In the genomic region with DNA sequence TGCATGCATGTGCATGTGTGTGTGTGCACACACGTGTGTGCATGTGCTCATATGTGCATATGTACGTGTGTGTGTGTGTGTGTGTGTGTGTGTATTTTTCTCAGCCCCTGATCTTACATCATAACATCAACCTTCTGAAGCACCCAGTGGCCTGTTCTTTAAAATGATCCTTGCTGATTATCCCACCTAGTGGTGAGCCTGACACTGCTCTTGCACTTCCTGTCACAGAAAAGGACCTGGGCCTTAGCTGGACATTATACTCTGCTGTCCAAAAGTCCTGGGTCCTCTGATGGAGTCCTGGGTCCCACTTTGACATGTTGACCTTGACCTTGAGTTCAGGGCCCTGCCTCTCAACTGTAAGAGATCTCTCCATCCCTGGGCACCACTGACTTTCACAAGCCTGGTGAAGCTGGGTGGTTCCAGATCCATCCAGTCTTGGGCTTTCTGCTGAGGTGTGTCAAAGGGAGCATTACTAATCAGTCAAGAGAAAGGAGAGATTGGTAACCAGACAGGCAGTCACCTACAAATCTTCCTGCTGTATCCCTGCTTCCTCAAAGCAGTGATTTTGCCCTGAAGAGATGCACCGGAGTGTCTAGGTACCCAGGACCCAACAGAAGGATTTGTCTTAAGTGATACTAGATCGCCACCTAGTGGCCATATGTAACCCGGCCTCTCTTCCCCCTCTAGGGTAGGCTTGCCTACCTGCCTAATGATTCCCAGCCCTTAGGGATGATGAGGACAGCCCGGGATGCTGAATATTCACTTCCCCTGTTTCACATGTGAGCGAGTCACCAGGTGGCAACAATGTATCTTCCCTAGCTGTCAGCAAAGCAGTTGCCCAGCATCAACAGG, we compare ENCODE assay signal across 9 mouse cellular contexts. TPM values are rescaled to one million over a fixed set of nuclear protein-coding genes. Genes with fewer than 3 reads are reported as not detected.
A peak's percentile ranks its signal among the peaks of the same experiment; 100 is the strongest.
DNase-seq lines count a peak whose midpoint lies in the region; ATAC-seq and TF ChIP-seq lines count a peak whose summit lies in the region.
"Had no signal": no experiment of that assay in that cellular context is flagged by ENCODE, and none has a peak within 500 bp of the region (broad histone marks: within the 10 kb centered on the region; RNA-seq: fewer than 3 reads in every experiment).

No protein-coding gene starts in this region.

- no peaks in the 10 kb centered on the region for H3K4me1 ChIP-seq in liver, postnatal 0 days (ENCODE audit: insufficient read depth)

- H3K9ac ChIP-seq in liver, postnatal 0 days (replicated peaks): no peak overlapping the region

- no peaks in the 10 kb centered on the region for H3K9me3 ChIP-seq in liver, postnatal 0 days (ENCODE audit: low read length)

- WGBS in liver, postnatal 0 days (ENCODE audit: insufficient replicate concordance): 30% methylated on average over 7 of the region's 7 CpGs

- peak; percentile 84 for TF ChIP-seq CTCF in liver, postnatal 0 days (IDR thresholded peaks at IDR 0.05; ENCODE audit: low read depth)

- 0 out of 2 replicates have a peak, but pooled peaks have one; percentile 29 for ATAC-seq in liver, postnatal 0 days
- no peak for ATAC-seq in activated CD4-positive, CD25-positive, alpha-beta regulatory T cell, adult 4 months

- H3K27me3 ChIP-seq in liver, postnatal 0 days (ENCODE audit: insufficient read depth, low read length): no peaks in the 10 kb centered on the region

- no peak for TF ChIP-seq EP300 in liver, postnatal 0 days (IDR thresholded peaks at IDR 0.05; ENCODE audit: low read depth)

- no peak overlapping the region for H3K27ac ChIP-seq in liver, postnatal 0 days (ENCODE audit: low read depth)

- H3K4me3 ChIP-seq in liver, postnatal 0 days (ENCODE audit: low read depth, low read length): no peak overlapping the region

- peak; percentile 76 for DNase-seq in CD4-positive, CD25-positive, alpha-beta regulatory T cell, adult 2 months (ENCODE audit: low read depth, low spot score)
- peak; percentile 78 for DNase-seq in adipocyte (ENCODE audit: low spot score)
- DNase-seq in embryo, embryonic 10 days (ENCODE audit: low spot score): peak; percentile 89
- peak; percentile 56 to 64 for DNase-seq in heart, adult 9 months (ENCODE audit: low spot score in 2 of 2)
- DNase-seq in kidney, postnatal 14 days: peak; percentile 76
- DNase-seq in liver, postnatal 0 days: peak; percentile 57
- peak; percentile 23 for DNase-seq in retina, adult 2 months (ENCODE audit: low read depth, low spot score)

- H3K4me2 ChIP-seq in liver, postnatal 0 days (ENCODE audit: low read depth, low read length): no peak overlapping the region

- no peaks in the 10 kb centered on the region for H3K36me3 ChIP-seq in liver, postnatal 0 days (replicated peaks; ENCODE audit: insufficient read depth, low read length)

RNA-seq across cellular contexts. Expression of gene Prlh, which starts 3.6 kb away (rescaled TPM):
- not detected in 2 replicates for polyA plus RNA-seq in liver, postnatal 0 days (2015; fragmentation: Nextera tagmentation; extraction: Ambion mirVana)
- polyA plus RNA-seq in activated CD4-positive, CD25-positive, alpha-beta regulatory T cell, adult 4 months (2017; shearing (Covaris generic)): not detected
- polyA plus RNA-seq: gonadal fat pad, adult 2 months had no signal

RNA-seq across cellular contexts. Expression of gene Rab17, which starts 13.0 kb away (rescaled TPM):
- 8.2 and 8.6 TPM in 2 replicates for polyA plus RNA-seq in liver, postnatal 0 days (2015; fragmentation: Nextera tagmentation; extraction: Ambion mirVana)
- polyA plus RNA-seq in activated CD4-positive, CD25-positive, alpha-beta regulatory T cell, adult 4 months (2017; shearing (Covaris generic)): not detected

RNA-seq across cellular contexts. Expression of gene Mlph, which starts 41.6 kb away (rescaled TPM):
- 0.06 TPM in 1 of 2 replicates, not detected in the other for polyA plus RNA-seq in liver, postnatal 0 days (2015; fragmentation: Nextera tagmentation; extraction: Ambion mirVana)
- not detected for polyA plus RNA-seq in activated CD4-positive, CD25-positive, alpha-beta regulatory T cell, adult 4 months (2017; shearing (Covaris generic))

RNA-seq across cellular contexts. Expression of gene Lrrfip1, which starts 42.1 kb away (rescaled TPM):
- polyA plus RNA-seq in liver, postnatal 0 days (2015; fragmentation: Nextera tagmentation; extraction: Ambion mirVana): 21.9 and 22.7 TPM in 2 replicates
- polyA plus RNA-seq in activated CD4-positive, CD25-positive, alpha-beta regulatory T cell, adult 4 months (2017; shearing (Covaris generic)): 100 to 1,000 TPM; 176 to 194 TPM

Comparison
In these comparisons a context has a peak if more than half of its experiments do, and no peak if none do; other contexts are left out.
1. DNase-seq: peak in every context shown above with its lines; median percentile 89 in embryo, embryonic 10 days; 78 in adipocyte; 76 in CD4-positive, CD25-positive, alpha-beta regulatory T cell, adult 2 months; 76 in kidney, postnatal 14 days; 60 in heart, adult 9 months; 57 in liver, postnatal 0 days; 23 in retina, adult 2 months.